Mouse (Mus musculus) bone marrow macrophage, adult 2 months (primary cell): ENCODE measurements around the gene Tmem200a. TPM values are rescaled to one million over a fixed set of nuclear protein-coding genes. Genes with fewer than 3 reads are reported as not detected.

ENCODE experiments used
- H3K27ac ChIP-seq: 2 replicates; pipeline ENCODE4 v1.5.1; 2012; ENCODE audit warnings: low read depth, low read length; ENCODE audit not compliant: insufficient read depth
- H3K4me1 ChIP-seq: 2 replicates; pipeline ENCODE4 v1.6.1; 2012; ENCODE audit warnings: low read length; ENCODE audit not compliant: control insufficient read depth, insufficient read depth
- H3K4me3 ChIP-seq: 2 replicates; pipeline ENCODE4 v1.5.1; 2012; ENCODE audit warnings: mild to moderate bottlenecking, low read length, moderate library complexity; ENCODE audit not compliant: insufficient read depth
- CTCF ChIP-seq: IDR thresholded peaks from 2 replicates; pipeline ENCODE4 v1.5.1; 2012; ENCODE audit warnings: low read depth, mild to moderate bottlenecking, low read length, moderate library complexity
- POLR2A ChIP-seq: IDR thresholded peaks from 2 replicates; pipeline ENCODE4 v1.6.1; 2012; ENCODE audit warnings: mild to moderate bottlenecking, low read depth, low read length, borderline replicate concordance
- polyA plus RNA-seq: library from polyadenylated mRNA; stranded (reverse); fragments of >200 nt; gene quantifications from 2 replicates; pipeline ENCODE4 v1.2.4, GENCODE M21; 2012; ENCODE audit not compliant: missing spikeins, insufficient read depth, insufficient read length

Gene Tmem200a
- polyA plus RNA-seq, 1 experiment, result not detected

GRCm38 (mm10) chr10:26071986-26072385, 6.9 kb downstream of the Tmem200a start:
- TF ChIP-seq CTCF (no peak), POLR2A (no peak)
- Histone ChIP-seq H3K4me1 (no peaks in the 10 kb centered on the region), H3K4me3 (no peak overlapping the region), H3K27ac (no peak overlapping the region)

- no peaks in the 10 kb centered on the region for H3K4me1 ChIP-seq
- H3K27ac ChIP-seq, result no peak overlapping the region
- TF ChIP-seq CTCF (no peak), POLR2A (no peak)
- H3K4me3 ChIP-seq, result no peak overlapping the region
Observed at GRCm38 (mm10) chr10:26063071-26063470, 15.8 kb downstream of the Tmem200a start.

- no peak overlapping the region for H3K4me3 ChIP-seq
- H3K4me1 ChIP-seq, result no peaks in the 10 kb centered on the region
- no peak overlapping the region for H3K27ac ChIP-seq
- TF ChIP-seq CTCF (no peak), POLR2A (no peak)
Observed at GRCm38 (mm10) chr10:26059662-26060307, 19.1 kb downstream of the Tmem200a start.

GRCm38 (mm10) chr10:26051177-26051576, 27.7 kb downstream of the Tmem200a start:
- Histone ChIP-seq H3K4me3 (no peak overlapping the region), H3K27ac (no peak overlapping the region), H3K4me1 (no peaks in the 10 kb centered on the region)
- no peak for TF ChIP-seq POLR2A
- TF ChIP-seq CTCF, result no peak

- no peak for TF ChIP-seq POLR2A
- no peaks in the 10 kb centered on the region for H3K4me1 ChIP-seq
- no peak overlapping the region for H3K4me3 ChIP-seq
- H3K27ac ChIP-seq, result no peak overlapping the region
Observed at GRCm38 (mm10) chr10:26034931-26035330, 43.9 kb downstream of the Tmem200a start.

- Histone ChIP-seq H3K27ac (no peak overlapping the region), H3K4me3 (no peak overlapping the region), H3K4me1 (no peaks in the 10 kb centered on the region)
- TF ChIP-seq POLR2A (no peak), CTCF (no peak)
Observed at GRCm38 (mm10) chr10:26018740-26019139, 60.1 kb downstream of the Tmem200a start.

GRCm38 (mm10) chr10:26014298-26014697, 64.6 kb downstream of the Tmem200a start:
- Histone ChIP-seq H3K4me3 (no peak overlapping the region), H3K27ac (no peak overlapping the region), H3K4me1 (no peaks in the 10 kb centered on the region)
- TF ChIP-seq POLR2A (no peak), CTCF (no peak)

GRCm38 (mm10) chr10:26008948-26009347, 69.9 kb downstream of the Tmem200a start:
- no peak for TF ChIP-seq CTCF
- no peak for TF ChIP-seq POLR2A
- no peak overlapping the region for H3K4me3 ChIP-seq
- no peak overlapping the region for H3K27ac ChIP-seq
- H3K4me1 ChIP-seq, result no peaks in the 10 kb centered on the region

- Histone ChIP-seq H3K4me1 (no peaks in the 10 kb centered on the region), H3K4me3 (no peak overlapping the region), H3K27ac (no peak overlapping the region)
- TF ChIP-seq POLR2A (no peak), CTCF (no peak)
Observed at GRCm38 (mm10) chr10:26005471-26005870, 73.4 kb downstream of the Tmem200a start.

- Histone ChIP-seq H3K4me3 (no peak overlapping the region), H3K4me1 (no peaks in the 10 kb centered on the region), H3K27ac (no peak overlapping the region)
- no peak for TF ChIP-seq CTCF
Observed at GRCm38 (mm10) chr10:26000893-26001292, 78.0 kb downstream of the Tmem200a start.
